Mouse (Mus musculus) thymus, postnatal 25 days (tissue): ENCODE results near the gene Fgfr1op.
"Not testable (repeated sequence)": the region's sequence is repeated elsewhere in the genome, so short reads cannot be mapped to it uniquely, and the experiment has no call there.

ENCODE experiments used
- DNase-seq: peaks from one replicate; pipeline ENCODE4 v3.0.0; 2022

Fgfr1op gene

GRCm38 (mm10) chr17:8171081-8171480, 5.8 kb downstream of the Fgfr1op start:
- no peak for DNase-seq

GRCm38 (mm10) chr17:8177090-8177489, 11.8 kb downstream of the Fgfr1op start:
- no peak for DNase-seq

GRCm38 (mm10) chr17:8183815-8184214, 18.5 kb downstream of the Fgfr1op start:
- DNase-seq = no peak

GRCm38 (mm10) chr17:8184217-8184616, 18.9 kb downstream of the Fgfr1op start:
- no peak for DNase-seq

GRCm38 (mm10) chr17:8193678-8194077, 28.4 kb downstream of the Fgfr1op start:
- no peak for DNase-seq

- no peak for DNase-seq
Observed at GRCm38 (mm10) chr17:8195685-8196376, 30.5 kb downstream of the Fgfr1op start.

- no peak for DNase-seq
Observed at GRCm38 (mm10) chr17:8197652-8198051, 32.4 kb downstream of the Fgfr1op start.

- no peak for DNase-seq
Observed at GRCm38 (mm10) chr17:8199067-8199935, 34.0 kb downstream of the Fgfr1op start.

GRCm38 (mm10) chr17:8199936-8200330, 34.6 kb downstream of the Fgfr1op start:
- DNase-seq = no peak

GRCm38 (mm10) chr17:8203487-8203886, 38.2 kb downstream of the Fgfr1op start:
- no peak for DNase-seq

GRCm38 (mm10) chr17:8205221-8205631, 39.9 kb downstream of the Fgfr1op start:
- not testable (repeated sequence) for DNase-seq

GRCm38 (mm10) chr17:8206691-8207090, 41.4 kb downstream of the Fgfr1op start:
- DNase-seq = no peak

GRCm38 (mm10) chr17:8209696-8210095, 44.4 kb downstream of the Fgfr1op start:
- DNase-seq = no peak

GRCm38 (mm10) chr17:8210170-8210569, 44.9 kb downstream of the Fgfr1op start:
- no peak for DNase-seq

- DNase-seq = no peak
Observed at GRCm38 (mm10) chr17:8210675-8211074, 45.4 kb downstream of the Fgfr1op start.

- no peak for DNase-seq
Observed at GRCm38 (mm10) chr17:8211399-8211798, 46.1 kb downstream of the Fgfr1op start.

- DNase-seq = no peak
Observed at GRCm38 (mm10) chr17:8214369-8214768, 49.1 kb downstream of the Fgfr1op start.

GRCm38 (mm10) chr17:8215016-8215745, 49.9 kb downstream of the Fgfr1op start:
- DNase-seq = no peak

- DNase-seq = no peak
Observed at GRCm38 (mm10) chr17:8223225-8223624, 57.9 kb downstream of the Fgfr1op start.

- no peak for DNase-seq
Observed at GRCm38 (mm10) chr17:8224072-8224471, 58.8 kb downstream of the Fgfr1op start.

- no peak for DNase-seq
Observed at GRCm38 (mm10) chr17:8225166-8225565, 59.9 kb downstream of the Fgfr1op start.

- DNase-seq = no peak
Observed at GRCm38 (mm10) chr17:8225746-8226145, 60.4 kb downstream of the Fgfr1op start.

GRCm38 (mm10) chr17:8228622-8229021, 63.3 kb downstream of the Fgfr1op start:
- no peak for DNase-seq
